Mouse (Mus musculus) liver, adult 2 months (tissue): ENCODE measurements around the gene Treh. TPM values are rescaled to one million over a fixed set of nuclear protein-coding genes. Genes with fewer than 3 reads are reported as not detected.

Experiments used
- DNase-seq: peaks from one replicate; pipeline ENCODE4 v3.0.0-alpha.2; 2011; ENCODE audit warnings: low read depth, low spot score; ENCODE audit errors: extremely low read depth
- H3K27ac ChIP-seq: fragments of 200-500 bp; replicated peaks from 2 replicates; pipeline ENCODE4 v1.5.1; 2012; ENCODE audit warnings: low read depth, mild to moderate bottlenecking, control low read depth, inconsistent platforms, low read length; ENCODE audit not compliant: insufficient read depth
- H3K27me3 ChIP-seq: fragments of 200-500 bp; 2 replicates; pipeline ENCODE4 v1.6.1; 2012; ENCODE audit warnings: mild to moderate bottlenecking, moderate library complexity, low read length, inconsistent platforms; ENCODE audit not compliant: control insufficient read depth, insufficient read depth
- H3K36me3 ChIP-seq: fragments of 200-500 bp; 2 replicates; pipeline ENCODE4 v1.6.1; 2012; ENCODE audit warnings: low read length, inconsistent platforms; ENCODE audit not compliant: control insufficient read depth, insufficient read depth
- H3K4me1 ChIP-seq: fragments of 200-500 bp; 2 replicates; pipeline ENCODE4 v1.6.1; 2011; ENCODE audit warnings: low read length; ENCODE audit not compliant: control insufficient read depth, insufficient read depth
- H3K4me3 ChIP-seq: fragments of 200-500 bp; 2 replicates; pipeline ENCODE4 v1.5.1; 2011; ENCODE audit warnings: low read depth, mild to moderate bottlenecking, control low read depth, low read length, moderate library complexity; ENCODE audit not compliant: insufficient read depth
- H3K79me2 ChIP-seq: fragments of 200-500 bp; 2 replicates; pipeline ENCODE4 v1.6.1; 2012; ENCODE audit warnings: inconsistent platforms, mild to moderate bottlenecking, low read length, moderate library complexity; ENCODE audit not compliant: control insufficient read depth, insufficient read depth
- H3K9ac ChIP-seq: fragments of 200-500 bp; 2 replicates; pipeline ENCODE4 v1.6.1; 2012; ENCODE audit warnings: low read depth, mild to moderate bottlenecking, control low read depth, inconsistent platforms, low read length
- CTCF ChIP-seq: fragments of 200-500 bp; IDR thresholded peaks from 2 replicates; pipeline ENCODE4 v1.5.1; 2011; ENCODE audit warnings: low read depth, low read length, control low read depth
- POLR2A ChIP-seq: fragments of 200-500 bp; IDR thresholded peaks from 2 replicates; pipeline ENCODE4 v1.6.1; 2011; ENCODE audit warnings: low read length, control low read depth; ENCODE audit not compliant: insufficient read depth; ENCODE audit errors: extremely low read depth
- WGBS: fragments of 180-500 bp; shearing (Covaris S2); methylation state at CpG from one replicate; pipeline ENCODE4 v1.1.7; 2018; 5-methylcytosine and 5-hydroxymethylcytosine counted together
- polyA plus RNA-seq: library from polyadenylated mRNA; depleted of rRNA; stranded (reverse); fragments of >200 nt; gene quantifications from 2 replicates; pipeline ENCODE4 v1.2.3, GENCODE M21; 2012
- total RNA-seq: library from RNA; depleted of rRNA; stranded (reverse); fragments of >200 nt; gene quantifications from 2 replicates; pipeline ENCODE4 v1.2.3, GENCODE M21; 2014

Gene Treh
- total and polyA plus RNA-seq, 2 experiments, result 0.15 to 0.37 TPM

DNA sequence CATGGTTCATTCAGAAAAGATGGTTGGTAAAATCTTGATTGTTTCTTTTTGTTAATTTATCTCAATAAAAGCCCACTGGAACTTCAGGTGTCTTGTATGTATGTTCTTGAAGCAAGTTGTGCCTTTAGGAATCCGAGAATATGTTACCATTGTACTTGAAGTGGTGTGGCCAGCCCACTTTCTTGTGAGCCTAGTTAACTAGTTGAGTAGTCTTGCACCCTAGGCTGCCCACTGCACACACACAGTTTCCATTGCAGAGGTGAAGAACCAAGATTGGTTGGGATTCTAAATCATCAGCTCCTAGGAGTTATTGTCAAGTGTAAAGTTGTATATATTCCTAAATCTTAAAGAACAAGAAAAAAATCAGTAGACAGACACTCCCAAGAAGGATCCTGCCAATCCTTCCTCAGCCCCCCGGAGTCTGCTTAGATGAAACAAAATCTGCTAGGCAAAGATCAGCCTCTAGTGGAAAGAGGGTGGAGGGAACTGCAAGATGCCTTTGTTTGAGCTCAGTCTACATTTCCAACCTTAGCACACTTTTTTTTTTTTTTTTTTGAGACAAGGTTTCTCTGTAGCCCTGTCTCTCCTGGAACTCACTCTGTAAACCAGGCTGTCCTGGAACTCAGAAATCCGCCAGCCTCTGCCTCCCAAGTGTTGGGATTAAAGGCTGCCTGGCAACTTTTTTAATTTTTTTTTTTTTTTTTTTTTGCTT lies 32.2 kb upstream of the Treh start:
- DNase-seq, result no peak
- TF ChIP-seq CTCF (no peak), POLR2A (no peak)
- H3K79me2 ChIP-seq, result no peaks in the 10 kb centered on the region
- H3K36me3 ChIP-seq, result peaks cover 25% of the 10 kb centered on the region
- 80% methylated on average over 3 of the region's 3 CpGs for WGBS
- no peak overlapping the region for H3K27ac ChIP-seq
- no peak overlapping the region for H3K9ac ChIP-seq
- no peak overlapping the region for H3K4me3 ChIP-seq
- peaks cover 7% of the 10 kb centered on the region for H3K4me1 ChIP-seq
- no peaks in the 10 kb centered on the region for H3K27me3 ChIP-seq

DNA sequence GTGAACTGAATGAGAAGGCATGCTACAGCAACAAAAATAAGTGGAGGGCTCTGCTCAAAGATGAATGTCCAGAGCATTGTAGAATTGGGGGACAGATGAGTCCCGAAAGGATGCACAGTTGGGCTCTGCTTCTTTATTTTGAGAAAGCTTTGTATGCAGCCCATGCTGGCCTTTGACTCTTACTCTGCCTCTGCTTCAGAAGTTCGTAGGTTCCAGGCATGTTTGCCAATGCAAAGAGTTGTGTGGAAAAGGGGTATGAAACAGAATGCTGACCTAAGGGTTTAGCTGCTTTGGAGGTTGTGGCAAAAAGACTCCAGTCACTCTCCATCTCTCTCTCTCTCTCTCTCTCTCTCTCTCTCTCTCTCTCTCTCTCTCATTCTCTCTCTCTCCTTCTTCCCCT lies 31.4 kb upstream of the Treh start:
- TF ChIP-seq CTCF, result no peak
- TF ChIP-seq POLR2A, result no peak
- peaks cover 7% of the 10 kb centered on the region; the same call in 1 of the 2 replicates for H3K4me1 ChIP-seq
- H3K9ac ChIP-seq, result no peak overlapping the region
- H3K36me3 ChIP-seq, result peaks cover 17% of the 10 kb centered on the region
- no peaks in the 10 kb centered on the region for H3K27me3 ChIP-seq
- H3K4me3 ChIP-seq, result no peak overlapping the region
- 65% methylated on average over 2 of the region's 2 CpGs for WGBS
- H3K79me2 ChIP-seq, result no peaks in the 10 kb centered on the region
- DNase-seq, result no peak
- no peak overlapping the region for H3K27ac ChIP-seq

DNA sequence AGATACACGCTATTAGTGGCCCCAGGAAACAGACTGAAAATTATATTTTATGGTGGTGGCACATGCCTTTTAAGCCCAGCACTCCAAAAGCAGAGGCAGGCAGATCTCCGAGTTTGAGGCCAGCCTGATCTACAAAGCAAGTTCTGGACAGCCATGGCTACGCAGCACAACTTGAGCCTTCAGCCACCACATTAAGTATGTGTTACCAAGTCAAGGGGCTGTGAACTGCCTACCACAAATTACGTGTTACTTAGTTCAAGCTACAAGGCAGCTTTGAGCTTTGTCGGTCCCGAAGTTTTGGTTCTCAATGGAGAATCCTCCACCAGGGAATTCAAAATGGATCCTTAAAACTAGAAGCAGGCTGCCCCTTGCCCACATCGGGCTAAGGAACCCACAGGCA lies 29.9 kb upstream of the Treh start:
- no peak overlapping the region for H3K4me3 ChIP-seq
- H3K27ac ChIP-seq, result no peak overlapping the region
- DNase-seq, result no peak
- H3K4me1 ChIP-seq, result peaks cover 3% of the 10 kb centered on the region; the same call in 1 of the 2 replicates
- H3K9ac ChIP-seq, result no peak overlapping the region
- no peaks in the 10 kb centered on the region for H3K79me2 ChIP-seq
- WGBS, result 96% methylated on average over 7 of the region's 7 CpGs
- no peaks in the 10 kb centered on the region for H3K27me3 ChIP-seq
- H3K36me3 ChIP-seq, result peaks cover 4% of the 10 kb centered on the region
- TF ChIP-seq POLR2A (no peak), CTCF (no peak)

DNA sequence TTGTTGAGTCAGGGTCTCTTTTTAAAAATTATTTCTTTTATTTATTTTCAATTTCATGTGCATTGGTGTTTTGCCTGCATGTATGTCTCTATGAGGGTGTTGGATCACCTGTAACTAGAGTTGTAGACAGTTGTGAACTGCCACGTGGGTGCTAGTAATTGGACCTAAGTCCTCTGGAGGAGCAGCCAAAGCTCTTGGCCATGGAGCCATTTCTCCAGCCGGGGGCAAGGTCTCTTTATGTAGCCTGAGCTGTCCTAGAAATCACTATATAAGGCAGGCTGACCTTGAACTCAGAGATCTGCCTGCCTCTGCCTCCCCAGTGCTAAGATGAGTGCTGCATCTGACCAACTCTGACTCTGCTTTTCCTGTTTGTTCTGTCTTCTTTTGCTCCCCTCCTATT lies 28.8 kb upstream of the Treh start:
- WGBS, result 83% methylated on average over 2 of the region's 2 CpGs
- TF ChIP-seq CTCF (no peak), POLR2A (no peak)
- no peak for DNase-seq
- Histone ChIP-seq H3K79me2 (no peaks in the 10 kb centered on the region), H3K4me3 (no peak overlapping the region), H3K36me3 (no peaks in the 10 kb centered on the region), H3K9ac (no peak overlapping the region), H3K27me3 (no peaks in the 10 kb centered on the region), H3K27ac (no peak overlapping the region), H3K4me1 (no peaks in the 10 kb centered on the region; the same call in 1 of the 2 replicates)

DNA sequence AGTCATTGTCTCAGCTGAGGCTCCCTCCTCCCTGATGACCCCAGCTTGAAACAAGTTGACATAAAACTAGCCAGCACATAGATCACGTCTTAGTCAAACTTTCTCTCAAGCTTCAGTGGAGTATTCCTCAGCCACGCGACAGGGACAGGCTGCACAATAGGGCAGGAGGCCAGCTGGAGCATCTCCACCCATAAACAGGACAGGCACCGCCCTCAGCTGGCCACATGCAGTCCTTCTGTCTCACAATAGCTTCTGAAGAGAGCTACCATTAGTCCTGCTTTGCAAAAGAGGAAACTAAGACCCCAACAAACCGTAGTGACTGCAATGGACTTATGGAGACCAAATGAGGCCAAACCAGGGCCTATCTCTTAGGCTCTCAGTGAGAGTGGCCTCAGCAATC lies 27.6 kb upstream of the Treh start:
- 33% methylated on average over 5 of the region's 5 CpGs for WGBS
- Histone ChIP-seq H3K27me3 (no peaks in the 10 kb centered on the region), H3K79me2 (no peaks in the 10 kb centered on the region), H3K4me1 (no peaks in the 10 kb centered on the region), H3K36me3 (no peaks in the 10 kb centered on the region), H3K9ac (no peak overlapping the region), H3K27ac (no peak overlapping the region), H3K4me3 (no peak overlapping the region)
- peak; percentile 52 for DNase-seq
- TF ChIP-seq CTCF (peak; percentile 44), POLR2A (no peak)

DNA sequence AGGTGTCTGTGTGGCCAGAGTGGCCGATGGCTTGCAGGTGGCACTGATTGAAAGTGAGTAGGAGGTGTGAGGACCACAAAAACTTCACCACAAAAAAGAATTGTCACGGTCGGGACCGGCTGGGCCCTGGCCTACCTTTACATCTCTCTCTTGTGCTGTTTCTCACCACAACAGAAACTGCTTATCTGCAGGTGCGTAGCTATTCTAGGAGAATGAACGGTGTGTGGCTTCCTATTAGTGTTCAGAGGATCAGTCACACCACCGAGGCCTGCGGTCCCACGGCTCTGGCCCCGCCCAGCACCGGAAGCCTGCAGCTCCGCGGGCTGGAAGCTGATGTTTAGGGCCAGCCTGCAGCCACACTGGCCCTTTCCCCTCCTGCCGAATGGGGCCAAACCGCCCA lies 27.1 kb upstream of the Treh start:
- H3K27ac ChIP-seq, result no peak overlapping the region
- no peak for DNase-seq
- WGBS, result 68% methylated on average over 15 of the region's 15 CpGs

More for the DNA sequence above, 27.1 kb upstream of the Treh start:
- no peak for TF ChIP-seq CTCF
- no peak for TF ChIP-seq POLR2A
- Histone ChIP-seq H3K36me3 (no peaks in the 10 kb centered on the region), H3K4me1 (no peaks in the 10 kb centered on the region), H3K4me3 (no peak overlapping the region), H3K79me2 (no peaks in the 10 kb centered on the region), H3K9ac (no peak overlapping the region), H3K27me3 (no peaks in the 10 kb centered on the region)
